Mouse (Mus musculus): ENCODE measurements around the gene Serpina16.

Serpina16 gene

DNA sequence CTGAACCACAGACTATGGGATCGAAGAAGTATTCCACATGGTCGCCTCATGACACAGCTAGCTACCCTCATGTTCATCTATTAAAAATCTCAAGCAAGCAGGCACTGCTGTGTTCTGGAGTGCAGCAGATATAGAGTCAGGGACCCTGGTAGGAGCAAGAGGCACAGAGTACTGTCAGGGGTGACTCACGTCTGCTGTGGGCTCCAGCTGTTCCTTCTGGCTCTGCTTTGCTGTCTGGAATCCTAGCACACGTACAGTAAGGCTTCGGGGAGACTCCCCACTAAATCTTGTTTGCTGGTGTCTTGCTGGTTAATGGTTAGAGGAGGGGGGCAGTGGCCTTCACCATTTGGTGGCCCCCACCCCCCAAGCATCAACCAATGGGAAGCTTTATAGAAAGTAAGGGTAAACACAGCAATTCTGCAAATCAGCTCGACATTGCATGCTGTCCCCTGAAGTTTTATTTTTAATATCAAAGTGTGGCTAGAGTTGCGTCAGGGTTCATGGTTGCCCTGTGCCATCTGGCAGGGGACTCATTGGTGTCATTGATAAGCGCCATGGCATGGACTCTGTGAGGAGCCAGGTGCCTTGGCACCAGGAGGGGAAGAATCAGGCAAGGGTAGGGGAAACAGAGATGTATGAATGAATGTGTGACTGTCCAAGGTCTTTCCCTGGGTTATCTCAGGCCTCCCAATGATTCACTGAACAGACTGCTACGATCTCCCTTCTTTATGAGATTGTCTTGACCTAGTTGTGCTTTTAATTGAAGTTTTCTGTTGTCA, 18.9 kb downstream of the Serpina16 start, which contains the start of gene Serpina6:
Serpina6 (minus strand) TSS at position 365 of the 779 bp plus-strand sequence.
- no peak for DNase-seq

DNA sequence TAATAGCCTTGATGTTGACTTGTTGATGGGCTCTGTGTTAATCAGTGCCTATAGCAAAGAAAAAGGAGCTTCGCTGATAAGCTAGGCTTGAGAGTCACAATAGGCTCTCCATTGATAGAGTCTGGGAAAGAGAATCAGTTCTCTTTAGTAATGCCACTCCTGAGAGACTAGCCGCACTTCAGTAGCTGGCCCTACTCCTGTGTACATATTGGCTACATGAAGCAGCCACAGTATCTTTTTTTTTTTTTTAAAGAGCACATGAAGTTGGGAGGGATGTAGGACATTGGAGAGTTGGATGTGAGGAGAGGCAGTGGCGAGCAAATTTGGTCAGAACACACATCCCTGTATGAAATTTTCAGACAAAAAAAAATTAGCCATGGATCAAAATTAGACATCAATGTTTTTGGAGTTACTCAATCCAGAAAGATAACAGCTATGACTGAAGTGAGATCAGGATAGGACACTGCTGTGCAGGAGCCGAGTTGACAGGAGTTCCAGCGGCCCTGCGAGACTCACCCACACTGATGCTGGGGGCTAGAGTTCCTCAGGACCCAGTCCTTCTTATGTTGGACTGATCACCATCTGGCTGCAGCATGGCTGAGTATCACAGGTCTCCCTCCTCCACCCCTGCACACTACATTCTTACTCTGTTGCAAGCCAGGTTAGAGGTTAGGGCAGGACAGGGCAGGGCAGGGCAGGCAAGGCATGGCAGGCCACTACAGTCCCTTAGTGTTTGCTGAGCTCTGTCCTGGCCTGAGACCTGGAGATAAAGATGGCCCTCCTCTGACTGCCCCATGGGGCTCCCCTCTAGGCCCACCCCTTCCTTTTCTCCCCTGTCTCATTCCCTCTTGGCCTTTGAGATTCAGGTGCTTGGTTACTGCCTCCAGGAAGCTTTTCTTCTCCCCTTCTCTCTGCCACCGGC, 20.6 kb downstream of the Serpina16 start:
- DNase-seq: peak in 1 of 2 experiments; percentile 34

DNA sequence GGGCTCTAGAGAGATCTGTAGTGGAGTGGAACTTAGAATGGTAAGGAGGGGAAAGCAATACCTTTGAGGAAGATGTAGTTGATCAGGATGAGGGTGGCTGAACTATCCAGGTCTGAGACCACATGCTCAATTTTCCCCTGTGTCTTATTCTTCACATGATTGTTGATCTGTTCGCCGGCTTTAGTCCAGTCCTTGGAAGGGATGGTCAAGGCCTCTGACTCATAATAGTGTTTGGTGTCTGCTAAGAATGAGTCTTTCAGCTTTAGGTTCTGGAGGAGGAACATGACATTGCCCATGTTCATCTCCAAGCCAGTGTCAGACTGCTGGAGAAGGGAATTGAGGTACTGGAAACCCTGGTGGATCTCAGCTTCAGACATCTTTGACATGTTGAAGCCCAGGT, 22.1 kb downstream of the Serpina16 start:
- DNase-seq: no peak

DNA sequence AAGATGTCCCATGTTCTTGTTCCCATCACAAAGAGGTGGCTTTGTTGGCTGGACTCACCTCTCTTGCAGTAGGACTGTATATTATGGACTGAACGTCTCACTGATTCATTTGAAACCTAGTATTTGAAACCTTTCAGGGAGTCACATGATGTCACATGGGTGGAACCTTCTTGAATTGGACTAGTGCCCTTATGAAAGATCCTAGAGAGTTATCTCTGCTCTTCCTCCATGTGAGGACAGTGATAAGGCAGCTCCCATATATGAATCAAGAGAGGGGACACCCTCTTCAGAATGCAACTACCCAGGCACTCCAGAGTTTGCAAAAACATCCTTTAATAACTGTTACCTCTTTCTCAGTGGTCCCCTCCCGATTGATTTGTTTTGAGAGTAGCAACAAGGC, 29.6 kb downstream of the Serpina16 start:
- no peak for DNase-seq

DNA sequence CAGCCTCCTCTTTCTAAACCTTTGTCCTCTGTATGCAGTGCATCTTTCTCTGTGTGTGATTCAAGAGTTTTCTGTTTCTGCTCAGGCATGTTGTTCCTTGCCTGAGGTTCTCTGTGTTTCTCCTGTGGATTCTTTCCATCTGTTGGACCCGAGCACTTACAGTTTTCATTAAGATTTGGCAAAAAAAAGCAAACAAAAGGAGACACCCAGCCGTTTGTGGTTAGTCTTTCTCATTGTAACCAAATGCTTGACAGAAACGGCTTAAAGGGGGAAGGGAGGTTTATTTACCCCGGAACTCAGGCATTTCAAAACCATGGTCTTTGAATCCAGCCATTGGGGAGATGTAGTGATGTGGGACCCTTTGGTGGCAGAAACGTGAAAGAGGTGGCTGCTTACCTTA, 31.3 kb downstream of the Serpina16 start:
- DNase-seq: no peak

DNA sequence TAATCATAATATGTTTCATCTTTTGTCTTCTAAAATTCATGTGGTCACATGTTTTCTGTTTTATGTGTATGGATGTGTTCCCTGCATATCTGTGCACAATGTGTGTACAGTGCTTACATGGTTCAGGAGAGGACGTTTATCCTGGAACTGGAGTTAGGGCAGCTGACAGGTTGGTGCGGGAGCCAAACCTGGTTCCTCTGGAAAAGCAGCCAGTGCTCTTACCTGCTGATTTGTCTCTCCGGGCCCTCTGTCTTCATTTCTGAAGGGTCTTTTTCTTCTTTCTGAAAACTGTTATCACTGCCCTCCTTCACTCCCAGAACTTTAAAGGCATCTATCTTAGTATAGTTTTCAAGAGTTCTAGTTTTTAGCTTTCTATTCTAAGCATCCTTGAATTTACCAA, 32.1 kb downstream of the Serpina16 start:
- DNase-seq: no peak

DNA sequence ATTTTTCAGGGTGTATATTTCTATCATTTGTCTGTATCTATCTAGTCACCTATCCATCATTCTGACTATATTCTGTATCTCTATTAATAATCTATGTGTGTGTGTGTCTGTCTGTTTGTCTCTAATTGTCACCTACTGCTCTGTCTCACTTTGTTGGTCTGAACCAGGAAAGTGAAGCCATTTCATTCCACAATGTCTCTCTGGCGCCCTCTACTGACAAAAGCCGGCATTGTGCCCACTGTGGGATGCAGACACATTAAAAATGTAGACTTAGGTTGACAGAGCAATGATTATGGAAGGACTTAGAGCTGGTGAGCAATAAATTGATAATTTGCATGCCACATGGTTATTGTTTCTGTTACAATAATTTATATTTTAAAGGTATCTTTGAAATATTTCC, 32.6 kb downstream of the Serpina16 start:
- DNase-seq: peak; percentile 50 to 83

DNA sequence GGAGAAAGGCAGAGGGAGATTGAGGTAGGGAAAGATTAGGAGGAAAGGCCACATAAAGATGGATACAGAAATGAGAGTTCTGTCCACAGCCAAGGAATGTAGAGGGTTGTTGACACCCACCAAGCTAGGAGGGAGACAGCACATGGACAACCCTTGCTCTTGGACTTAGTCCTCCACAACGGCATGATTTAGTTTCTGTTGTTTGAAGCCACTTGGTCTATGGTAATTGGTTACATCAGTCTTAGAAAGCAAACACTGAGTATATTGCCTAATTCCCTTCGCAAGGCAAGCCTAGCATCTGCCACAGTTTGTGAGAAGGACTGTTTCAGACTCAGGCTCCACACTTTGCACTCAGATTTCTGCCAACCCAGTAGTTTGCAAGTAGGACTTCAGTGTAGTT, 40.1 kb downstream of the Serpina16 start:
- DNase-seq: no peak

DNA sequence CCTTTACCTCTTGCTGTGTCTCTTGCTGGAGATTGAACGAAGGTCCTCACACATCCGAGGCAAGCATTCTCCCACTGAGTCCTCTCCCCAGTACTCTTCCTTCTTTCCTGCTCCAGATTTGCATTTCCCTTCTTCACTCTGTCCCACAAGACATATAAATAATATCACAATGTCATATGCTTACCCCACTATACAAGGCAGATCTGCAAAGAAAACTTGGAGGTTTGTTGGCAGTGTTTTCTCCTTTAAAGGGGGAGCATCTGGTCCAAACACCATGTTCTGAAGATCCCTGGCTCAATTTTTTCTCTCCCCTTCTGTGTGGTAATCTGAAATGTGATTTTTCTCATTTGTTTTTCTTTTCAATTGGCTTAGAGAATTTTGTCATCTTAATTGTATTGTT, 41.5 kb downstream of the Serpina16 start:
- no peak for DNase-seq

DNA sequence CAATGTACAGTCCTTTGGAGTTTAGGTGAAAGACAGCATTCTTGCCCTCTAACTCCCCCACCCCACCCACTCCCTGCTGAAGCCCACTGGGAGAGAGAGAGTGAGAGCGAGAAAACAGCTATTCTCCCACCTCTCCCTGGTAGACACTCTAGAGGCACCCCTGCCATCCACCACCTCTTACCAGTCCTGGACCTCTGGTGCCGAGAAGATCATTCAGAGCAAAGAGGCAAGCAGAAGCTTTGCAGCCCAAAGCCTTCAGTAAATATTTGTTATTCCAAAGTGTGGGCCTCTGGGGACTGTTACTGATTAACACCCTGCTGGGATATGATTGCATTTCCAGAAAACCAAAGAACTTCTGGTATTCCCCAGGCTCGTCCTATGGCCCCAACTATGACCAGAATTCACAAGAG, 44.7 kb downstream of the Serpina16 start, which contains the start of gene Serpina10:
Serpina10 (minus strand) TSS at position 242 of the 410 bp plus-strand sequence.
- DNase-seq: no peak

Measured in lung, postnatal 4 days (tissue).